Mouse (Mus musculus) MEL (cell line): Measurements from ENCODE around the gene Rgs21.

Experiments used
- CTCF ChIP-seq, 3 experiments: IDR thresholded peaks in 2 of 3; conservative IDR thresholded peaks in 1 of 3; 2 replicates each; pipeline ENCODE4 v1.5.1; 2011 to 2012; ENCODE audit warnings: low read length in 3 of 3, low read depth in 2 of 3, mild to moderate bottlenecking in 2 of 3, improper control_type of control experiment in 1 of 3, inconsistent platforms in 1 of 3, mixed read lengths in 1 of 3, moderate library complexity in 1 of 3; ENCODE audit not compliant: control insufficient read depth in 1 of 3, insufficient read depth in 1 of 3, poor library complexity in 1 of 3, severe bottlenecking in 1 of 3
- E2F4 ChIP-seq: IDR thresholded peaks from 2 replicates; pipeline ENCODE4 v1.6.1; 2011; ENCODE audit warnings: low read depth, low read length, improper control_type of control experiment, borderline replicate concordance
- ELF1 ChIP-seq: IDR thresholded peaks from 2 replicates; pipeline ENCODE4 v1.6.1; 2014; ENCODE audit warnings: low read depth, mild to moderate bottlenecking, inconsistent platforms, low read length, improper control_type of control experiment, moderate library complexity
- EP300 ChIP-seq, 2 experiments: IDR thresholded peaks; 2 replicates each; pipeline ENCODE4 v1.6.1; 2011; ENCODE audit warnings: improper control_type of control experiment in 2 of 2, low read length in 2 of 2, low read depth in 1 of 2, mild to moderate bottlenecking in 1 of 2
- GABPA ChIP-seq: IDR thresholded peaks from 2 replicates; pipeline ENCODE4 v1.6.1; 2012; ENCODE audit warnings: low read depth, mild to moderate bottlenecking, inconsistent platforms, low read length, improper control_type of control experiment, moderate library complexity
- GATA1 ChIP-seq: IDR thresholded peaks from 2 replicates; pipeline ENCODE4 v1.6.1; 2011; ENCODE audit warnings: low read depth, low read length, improper control_type of control experiment
- MAFK ChIP-seq: IDR thresholded peaks from 2 replicates; pipeline ENCODE4 v1.6.1; 2011; ENCODE audit warnings: low read depth, mild to moderate bottlenecking, low read length, improper control_type of control experiment, borderline replicate concordance
- POLR2A ChIP-seq, 2 experiments: IDR thresholded peaks; 2 replicates each; pipeline ENCODE4 v1.6.1; 2011 to 2012; ENCODE audit warnings: low read length in 2 of 2, mild to moderate bottlenecking in 2 of 2, control low read depth in 1 of 2, improper control_type of control experiment in 1 of 2, low read depth in 1 of 2, moderate library complexity in 1 of 2; ENCODE audit not compliant: control insufficient read depth in 1 of 2, insufficient read depth in 1 of 2, poor library complexity in 1 of 2
- ZKSCAN1 ChIP-seq: IDR thresholded peaks from 2 replicates; pipeline ENCODE4 v1.6.1; 2012; ENCODE audit warnings: low read depth, mild to moderate bottlenecking, inconsistent platforms, low read length, improper control_type of control experiment, moderate library complexity
- ZNF384 ChIP-seq: IDR thresholded peaks from 2 replicates; pipeline ENCODE4 v1.6.1; 2012; ENCODE audit warnings: low read depth, mild to moderate bottlenecking, inconsistent platforms, low read length, improper control_type of control experiment

GRCm38 (mm10) chr1:144498051-144498450 lies 69.4 kb downstream of the Rgs21 start:
- TF ChIP-seq POLR2A (IDR thresholded peaks at IDR 0.05; ENCODE audit: control insufficient read depth in 1 of 2, insufficient read depth in 1 of 2, low read depth in 1 of 2, low read length in 2 of 2, poor library complexity in 1 of 2): no peak
- TF ChIP-seq EP300 (IDR thresholded peaks at IDR 0.05; ENCODE audit: low read depth in 1 of 2, low read length in 2 of 2): no peak
- TF ChIP-seq CTCF (IDR thresholded peaks at IDR 0.05 in 2 of 3, conservative IDR thresholded peaks at IDR 0.05 in 1 of 3; ENCODE audit: control insufficient read depth in 1 of 3, insufficient read depth in 1 of 3, low read depth in 2 of 3, low read length in 3 of 3, poor library complexity in 1 of 3, severe bottlenecking in 1 of 3): no peak
- TF ChIP-seq GABPA: no peak
- TF ChIP-seq ZNF384: no peak
- no peak for TF ChIP-seq MAFK
- TF ChIP-seq GATA1: no peak
- no peak for TF ChIP-seq ZKSCAN1
- TF ChIP-seq E2F4: no peak
- no peak for TF ChIP-seq ELF1
